Comparison of ENCODE assay signal across 8 mouse cellular contexts in the genomic region with DNA sequence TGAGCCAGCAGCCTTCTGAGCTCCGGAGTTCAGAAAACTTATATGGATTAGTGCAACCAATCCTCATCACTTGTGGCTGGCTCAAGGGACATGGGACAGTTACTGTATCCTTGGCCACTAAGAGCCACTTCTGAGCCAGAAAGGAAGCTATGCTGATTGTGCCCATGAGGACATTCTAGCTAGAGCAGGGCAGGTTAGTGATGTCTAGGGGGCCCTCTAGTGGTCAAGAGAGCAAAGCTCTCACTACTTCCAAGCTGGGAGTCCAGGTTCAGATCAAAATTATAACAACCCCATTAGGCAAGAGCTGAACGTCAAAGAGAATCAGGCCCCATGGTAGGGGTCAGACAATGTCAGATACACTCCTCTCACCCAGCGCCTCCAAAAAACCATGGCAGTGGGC. TPM values are rescaled to one million over a fixed set of nuclear protein-coding genes. Genes with fewer than 3 reads are reported as not detected.
DNase-seq lines count a peak whose midpoint lies in the region; ATAC-seq and TF ChIP-seq lines count a peak whose summit lies in the region.
"Had no signal": no experiment of that assay in that cellular context is flagged by ENCODE, and none has a peak within 500 bp of the region (broad histone marks: within the 10 kb centered on the region; RNA-seq: fewer than 3 reads in every experiment).

No protein-coding gene starts in this region.

- peaks cover 15% of the 10 kb centered on the region for H3K27me3 ChIP-seq in CH12.LX (replicated peaks)
- 0 out of 2 replicates have a peak, but pooled peaks cover 5% of the 10 kb centered on the region for H3K27me3 ChIP-seq in heart, embryonic 15.5 days
- H3K27me3 ChIP-seq in small intestine, adult 2 months (ENCODE audit: control insufficient read depth, insufficient read depth, low read length) = no peaks in the 10 kb centered on the region
- H3K27me3 ChIP-seq: stomach, embryonic 15.5 days had no signal

- H3K36me3 ChIP-seq in CH12.LX (replicated peaks in 1 of 2; ENCODE audit: control insufficient read depth in 1 of 2, insufficient read depth in 1 of 2, low read length in 1 of 2) = no peaks in the 10 kb centered on the region
- H3K36me3 ChIP-seq in heart, embryonic 15.5 days = no peaks in the 10 kb centered on the region
- H3K36me3 ChIP-seq in small intestine, adult 2 months (ENCODE audit: control insufficient read depth, insufficient read depth, low read length) = no peaks in the 10 kb centered on the region
- H3K36me3 ChIP-seq: stomach, embryonic 15.5 days had no signal

- no peak for TF ChIP-seq EP300 in CH12.LX (IDR thresholded peaks at IDR 0.05; ENCODE audit: low read length)

- in situ Hi-C loops in CH12.LX (cut with MboI; ENCODE audit: low pct_ligation_motif_present, low pct_unique_long_range_greater_than_20kb, low sequenced_read_pairs) = no loop called here

- dilution Hi-C loops in CH12.LX (cut with MboI; ENCODE audit: extremely low pct_ligation_motif_present, extremely low pct_unique_long_range_greater_than_20kb, low sequenced_read_pairs) = no loop called here

- H3K4me1 ChIP-seq in CH12.LX (ENCODE audit: control insufficient read depth in 1 of 2, insufficient read depth in 2 of 2) = peaks cover 0 to 3% of the 10 kb centered on the region in 2 experiments; a peak in 1 of 4 replicates
- H3K4me1 ChIP-seq in heart, embryonic 15.5 days (replicated peaks) = peaks cover 10% of the 10 kb centered on the region
- H3K4me1 ChIP-seq in small intestine, adult 2 months (ENCODE audit: control insufficient read depth, insufficient read depth, insufficient read length, low read length) = no peaks in the 10 kb centered on the region
- H3K4me1 ChIP-seq: stomach, embryonic 15.5 days had no signal

- TF ChIP-seq CTCF in CH12.LX (conservative IDR thresholded peaks at IDR 0.05 in 1 of 2, IDR thresholded peaks at IDR 0.05 in 1 of 2; ENCODE audit: low read depth in 2 of 2, low read length in 2 of 2) = peak; percentile 52 to 89
- TF ChIP-seq CTCF in small intestine, adult 2 months (IDR thresholded peaks at IDR 0.05; ENCODE audit: extremely low read depth, insufficient read length, insufficient replicate concordance, low read depth, low read length) = peak; percentile 75; the same call in 1 of the 2 replicates

- no peaks in the 10 kb centered on the region for H3K79me2 ChIP-seq in CH12.LX (replicated peaks; ENCODE audit: control insufficient read depth, extremely low read depth, insufficient read depth, poor library complexity, severe bottlenecking)

- TF ChIP-seq POLR2A in CH12.LX (IDR thresholded peaks at IDR 0.05; ENCODE audit: low read depth, low read length) = no peak
- no peak for TF ChIP-seq POLR2A in small intestine, adult 2 months (IDR thresholded peaks at IDR 0.05; ENCODE audit: low read depth, low read length)

- H3K4me3 ChIP-seq in CH12.LX (replicated peaks in 1 of 3; ENCODE audit: low read depth in 2 of 3, low read length in 2 of 3, poor library complexity in 1 of 3) = no peak overlapping the region
- no peak overlapping the region for H3K4me3 ChIP-seq in heart, embryonic 15.5 days
- H3K4me3 ChIP-seq in small intestine, adult 2 months (ENCODE audit: low read depth, low read length) = no peak overlapping the region
- H3K4me3 ChIP-seq: stomach, embryonic 15.5 days had no signal

- H3K9me3 ChIP-seq in CH12.LX (replicated peaks; ENCODE audit: low read length) = no peaks in the 10 kb centered on the region
- no peaks in the 10 kb centered on the region for H3K9me3 ChIP-seq in heart, embryonic 15.5 days (replicated peaks)
- H3K9me3 ChIP-seq: stomach, embryonic 15.5 days had no signal

- DNase-seq in CH12.LX (ENCODE audit: extremely low read depth) = peak; percentile 72
- DNase-seq in Muller cell, postnatal 12 days (ENCODE audit: inconsistent ontology term) = peak; percentile 54
- DNase-seq in cerebellum, postnatal 14 days = peak; percentile 70 to 75
- peak; percentile 44 to 59 for DNase-seq in kidney, postnatal 4 days
- peak; percentile 72 for DNase-seq in lung, postnatal 10 days

- peak; percentile 55; the same call in 1 of the 2 replicates for ATAC-seq in heart, embryonic 15.5 days (replicated peaks; ENCODE audit: insufficient number of reproducible peaks, insufficient read depth, low FRiP score, low read depth)

- no peak overlapping the region for H3K27ac ChIP-seq in CH12.LX (ENCODE audit: insufficient read depth, low read depth)
- no peak overlapping the region for H3K27ac ChIP-seq in heart, embryonic 15.5 days
- no peak overlapping the region for H3K27ac ChIP-seq in small intestine, adult 2 months (ENCODE audit: insufficient read depth, low read depth, low read length)
- H3K27ac ChIP-seq: stomach, embryonic 15.5 days had no signal

- H3K9ac ChIP-seq in CH12.LX (ENCODE audit: insufficient read depth, low read depth) = no peak overlapping the region
- no peak overlapping the region for H3K9ac ChIP-seq in heart, embryonic 15.5 days
- H3K9ac ChIP-seq: stomach, embryonic 15.5 days had no signal

- WGBS in heart, embryonic 15.5 days = 46% methylated on average over 3 of the region's 3 CpGs
- WGBS in small intestine, adult 2 months = 39% methylated on average over 3 of the region's 3 CpGs

- H3K4me2 ChIP-seq in CH12.LX (ENCODE audit: insufficient read depth, low read depth, poor library complexity, severe bottlenecking) = no peak overlapping the region
- no peak overlapping the region for H3K4me2 ChIP-seq in heart, embryonic 15.5 days
- H3K4me2 ChIP-seq: stomach, embryonic 15.5 days had no signal

- peak; percentile 77 for TF ChIP-seq RAD21 in CH12.LX (IDR thresholded peaks at IDR 0.05; ENCODE audit: low read depth, low read length)

TF ChIP-seq in CH12.LX, 34 proteins besides CTCF, POLR2A, EP300 and RAD21:
- peak; percentile 31 for TF ChIP-seq ZC3H11A (IDR thresholded peaks at IDR 0.05; ENCODE audit: low read depth, low read length)
- peak; percentile 71 for TF ChIP-seq SMC3 (IDR thresholded peaks at IDR 0.05; ENCODE audit: low read depth, low read length)
- 0 out of 2 replicates have a peak, but pooled peaks have one; percentile 33 for TF ChIP-seq MYC (IDR thresholded peaks at IDR 0.05; ENCODE audit: low read depth, low read length)
- 0 out of 2 replicates have a peak, but pooled peaks have one; percentile 28 for TF ChIP-seq MAZ (IDR thresholded peaks at IDR 0.05; ENCODE audit: low read depth, low read length)
- no peak for TF ChIP-seq IRF4 (IDR thresholded peaks at IDR 0.05; ENCODE audit: low read depth, low read length)
- TF ChIP-seq MAX (IDR thresholded peaks at IDR 0.05; ENCODE audit: low read length) = 0 out of 2 replicates have a peak, but pooled peaks have one; percentile 14

RNA-seq across cellular contexts. Expression of gene Ccn5, which starts 33.0 kb away (rescaled TPM):
- total RNA-seq in CH12.LX (2012; rRNA removed) (0.13 TPM in 1 of 2 replicates, not detected in the other), CH12.LX (2014; rRNA removed) (not detected in 2 replicates)
- polyA plus RNA-seq in CH12.LX (2012; ENCODE audit: insufficient read length, low read depth) = not detected in 2 replicates
- 2.2 and 3.5 TPM in 2 replicates for polyA plus RNA-seq in heart, embryonic 15.5 days (2015; fragmentation: Nextera tagmentation; extraction: Ambion mirVana)
- polyA plus RNA-seq in small intestine, adult 2 months (2012; rRNA removed) = 0.93 TPM in 1 of 2 replicates, not detected in the other
- polyA plus RNA-seq: stomach, embryonic 15.5 days had no signal

RNA-seq across cellular contexts. Expression of gene Ada, which starts 37.7 kb away (rescaled TPM):
- total RNA-seq in CH12.LX (2012; rRNA removed) (18.0 and 23.4 TPM in 2 replicates), CH12.LX (2014; rRNA removed) (21.8 and 24.0 TPM in 2 replicates)
- polyA plus RNA-seq in CH12.LX (2012; ENCODE audit: insufficient read length, low read depth) = 19.9 and 21.1 TPM in 2 replicates
- 3.0 and 8.4 TPM in 2 replicates for polyA plus RNA-seq in heart, embryonic 15.5 days (2015; fragmentation: Nextera tagmentation; extraction: Ambion mirVana)
- polyA plus RNA-seq in small intestine, adult 2 months (2012; rRNA removed) = 414 and 869 TPM in 2 replicates

Comparison
In these comparisons a context has a peak if more than half of its experiments do, and no peak if none do; other contexts are left out.
1. RNA of gene Ada, which starts 37.7 kb away (polyA plus RNA-seq): 414 to 869 TPM in small intestine, adult 2 months; 19.9 to 21.1 TPM in CH12.LX and 3.0 to 8.4 TPM in heart, embryonic 15.5 days; every median in the first group is over 10 times any median in the second.
2. Peak in every context shown above with its lines, with median percentiles within 50 percentile points of each other: DNase-seq.